Mouse (Mus musculus) ES-E14 (cell line): ENCODE results near the gene Suz12.

Experiments used
- CHD2 ChIP-seq: IDR thresholded peaks from 2 replicates; pipeline ENCODE4 v1.6.1; 2014; ENCODE audit warnings: mild to moderate bottlenecking, low read depth, low read length, inconsistent platforms
- ZC3H11A ChIP-seq: IDR thresholded peaks from 2 replicates; pipeline ENCODE4 v1.6.1; 2012; ENCODE audit warnings: low read depth, mild to moderate bottlenecking, inconsistent platforms, low read length, borderline replicate concordance

- TF ChIP-seq ZC3H11A = no peak
- no peak for TF ChIP-seq CHD2
These were observed 5.0 kb upstream of the Suz12 start for GRCm38 (mm10) chr11:79987896-79988295.
